Mouse (Mus musculus) neural tube, embryonic 14.5 days (tissue): ENCODE results near the gene Akap8. TPM values are rescaled to one million over a fixed set of nuclear protein-coding genes. Genes with fewer than 3 reads are reported as not detected.

Source experiments
- ATAC-seq: fragments of 200-750 bp; cut with Nextera tagmentation; 2 replicates; pipeline ENCODE4 v1.8.0; 2017; ENCODE audit warnings: low read depth, mild to moderate bottlenecking, moderate TSS enrichment, moderate library complexity
- H3K27ac ChIP-seq: fragments of 300-500 bp; sonication (generic); 2 replicates; pipeline ENCODE4 v1.5.1; 2014; ENCODE audit warnings: low read depth, mild to moderate bottlenecking, control low read depth, low read length, moderate library complexity, mixed read lengths
- H3K27me3 ChIP-seq: fragments of 300-500 bp; sonication (generic); 2 replicates; pipeline ENCODE4 v1.6.1; 2014; ENCODE audit warnings: low read length; ENCODE audit not compliant: control insufficient read depth, insufficient read depth
- H3K36me3 ChIP-seq: fragments of 300-500 bp; sonication (generic); 2 replicates; pipeline ENCODE4 v1.6.1; 2014; ENCODE audit warnings: low read length, mixed read lengths; ENCODE audit not compliant: control insufficient read depth, insufficient read depth
- H3K4me1 ChIP-seq: fragments of 300-500 bp; sonication (generic); 2 replicates; pipeline ENCODE4 v1.6.1; 2014; ENCODE audit warnings: low read length; ENCODE audit not compliant: control insufficient read depth, insufficient read depth
- H3K4me2 ChIP-seq: fragments of 300-500 bp; sonication (generic); 2 replicates; pipeline ENCODE4 v1.6.1; 2014; ENCODE audit warnings: mild to moderate bottlenecking, low read depth, low read length, control low read depth
- H3K4me3 ChIP-seq: fragments of 300-500 bp; sonication (generic); 2 replicates; pipeline ENCODE4 v1.5.1; 2014; ENCODE audit warnings: low read depth, low read length, control low read depth, mixed read lengths
- H3K9ac ChIP-seq: fragments of 300-500 bp; sonication (generic); replicated peaks from 2 replicates; pipeline ENCODE4 v1.6.1; 2014; ENCODE audit warnings: low read depth, mild to moderate bottlenecking, control low read depth, low read length, mixed read lengths
- H3K9me3 ChIP-seq: fragments of 300-500 bp; sonication (generic); 2 replicates; pipeline ENCODE4 v1.6.1; 2016; ENCODE audit warnings: low read length; ENCODE audit not compliant: control insufficient read depth
- WGBS: fragments of 180-500 bp; shearing (Covaris S2); extraction: QIAGEN DNeasy Blood & Tissue Kit; methylation state at CpG from one replicate; pipeline ENCODE4 v1.1.7; 2014; 5-methylcytosine and 5-hydroxymethylcytosine counted together
- polyA plus RNA-seq: library from polyadenylated mRNA; unstranded; fragments of >200 nt; fragmentation: Nextera tagmentation; extraction: Ambion mirVana; gene quantifications from 2 replicates; pipeline ENCODE4 v1.2.1, GENCODE M21; 2014

Gene Akap8
- polyA plus RNA-seq, 1 experiment from 2014 or later: 67.0 TPM

DNA sequence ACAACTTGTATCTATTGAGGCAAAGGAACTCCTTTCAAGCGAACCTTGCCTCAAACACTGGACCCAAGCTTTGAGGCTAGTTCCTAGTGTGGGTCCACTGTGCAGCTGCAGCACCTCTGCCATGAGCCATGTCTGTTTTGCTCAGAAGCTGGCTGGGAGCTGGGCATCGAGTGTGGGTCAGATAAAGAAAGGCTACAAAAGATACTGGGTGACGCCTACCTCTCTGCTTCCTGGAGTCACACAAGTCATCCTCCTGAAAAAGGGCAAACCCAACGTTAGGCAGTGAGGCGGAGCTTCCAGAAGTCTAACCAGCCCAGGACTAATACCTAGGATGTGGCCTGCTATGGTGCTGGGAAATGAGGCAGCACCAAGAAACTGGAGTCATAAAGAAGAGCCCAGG, 7.1 kb downstream of the Akap8 start:
- 85% methylated on average over 5 of the region's 5 CpGs for WGBS
- Histone ChIP-seq H3K27ac (no peak overlapping the region), H3K4me1 (0 out of 2 replicates have a peak, but pooled peaks cover under 1% of the 10 kb centered on the region), H3K9ac (no peak overlapping the region), H3K4me2 (no peak overlapping the region), H3K9me3 (no peaks in the 10 kb centered on the region), H3K36me3 (peaks cover 83% of the 10 kb centered on the region), H3K4me3 (no peak overlapping the region), H3K27me3 (no peaks in the 10 kb centered on the region)
- ATAC-seq: no peak

DNA sequence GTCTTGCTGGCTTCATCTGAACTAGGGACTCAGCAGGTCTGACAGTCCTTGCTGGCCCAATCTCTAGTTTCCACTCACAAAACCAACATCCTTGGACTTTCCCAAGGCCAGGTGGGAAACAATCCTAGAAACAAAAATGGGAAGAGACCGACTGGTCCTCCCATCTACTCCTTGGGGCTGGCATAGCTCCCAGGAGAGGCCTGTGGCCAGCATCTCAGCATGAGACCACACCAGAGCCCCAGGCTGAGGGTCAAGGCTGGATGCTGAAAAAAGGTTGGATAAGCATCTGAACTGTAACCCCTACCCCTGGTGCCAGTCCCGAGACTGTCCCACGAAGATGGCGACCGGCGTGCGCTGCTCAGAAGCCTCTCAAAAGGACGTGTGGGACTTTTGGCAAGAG, 8.2 kb downstream of the Akap8 start:
- no peak for ATAC-seq
- Histone ChIP-seq H3K27ac (no peak overlapping the region), H3K4me3 (no peak overlapping the region), H3K27me3 (no peaks in the 10 kb centered on the region), H3K9me3 (no peaks in the 10 kb centered on the region), H3K4me1 (no peaks in the 10 kb centered on the region), H3K4me2 (no peak overlapping the region), H3K9ac (no peak overlapping the region), H3K36me3 (peaks cover 94% of the 10 kb centered on the region)
- 94% methylated on average over 8 of the region's 8 CpGs for WGBS

DNA sequence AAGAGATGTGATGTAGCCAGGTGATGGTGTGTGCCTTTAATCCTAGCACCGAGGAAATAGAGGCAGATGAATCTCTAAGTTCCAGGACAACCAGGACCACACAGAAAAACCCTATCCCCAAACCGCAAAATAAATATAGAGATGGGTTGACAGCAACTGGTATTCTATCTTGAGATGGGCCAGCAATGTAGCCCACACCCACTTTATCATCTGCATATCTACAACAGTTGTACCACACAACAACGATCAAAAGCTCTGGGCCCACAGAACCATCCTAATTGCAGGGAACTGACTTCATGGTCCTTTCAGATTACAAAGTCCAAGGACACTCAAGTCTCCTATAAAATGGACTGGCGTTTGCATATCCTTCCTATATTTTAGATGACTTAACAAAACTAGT, 13.1 kb downstream of the Akap8 start:
- Histone ChIP-seq H3K9me3 (no peaks in the 10 kb centered on the region), H3K4me3 (no peak overlapping the region), H3K36me3 (peaks cover 85% of the 10 kb centered on the region), H3K27me3 (no peaks in the 10 kb centered on the region), H3K4me1 (no peaks in the 10 kb centered on the region), H3K4me2 (no peak overlapping the region), H3K9ac (no peak overlapping the region), H3K27ac (no peak overlapping the region)
- no peak for ATAC-seq
- 96% methylated on average over 4 of the region's 4 CpGs for WGBS

DNA sequence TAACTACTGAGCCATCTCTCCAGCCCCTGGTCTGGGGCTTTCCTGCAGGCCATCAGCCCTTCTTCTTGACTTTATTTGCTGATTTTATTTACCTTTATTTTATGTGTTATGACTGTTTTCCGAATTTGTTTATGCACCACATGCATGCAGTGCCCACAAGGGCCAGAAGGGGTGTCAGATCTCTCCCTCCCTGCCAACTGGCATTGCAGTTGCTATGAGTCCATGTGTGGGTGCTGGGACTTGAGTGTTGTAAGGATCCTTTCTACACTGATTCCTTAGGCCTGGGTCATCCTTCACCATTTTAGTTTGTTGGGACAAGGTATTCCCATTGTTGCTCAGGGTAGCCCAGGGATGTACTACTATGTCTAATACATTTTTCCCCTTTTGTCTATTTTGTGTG, 22.9 kb downstream of the Akap8 start:
- Histone ChIP-seq H3K9ac (no peak overlapping the region), H3K27ac (no peak overlapping the region), H3K27me3 (no peaks in the 10 kb centered on the region), H3K4me2 (no peak overlapping the region), H3K4me1 (no peaks in the 10 kb centered on the region), H3K36me3 (no peaks in the 10 kb centered on the region), H3K9me3 (no peaks in the 10 kb centered on the region), H3K4me3 (no peak overlapping the region)
- WGBS: 86% methylated on average over 1 of the region's 1 CpGs
- no peak for ATAC-seq

- Histone ChIP-seq H3K4me1 (no peaks in the 10 kb centered on the region), H3K27me3 (no peaks in the 10 kb centered on the region), H3K27ac (no peak overlapping the region), H3K4me2 (no peak overlapping the region), H3K36me3 (no peaks in the 10 kb centered on the region), H3K4me3 (no peak overlapping the region), H3K9ac (no peak overlapping the region), H3K9me3 (no peaks in the 10 kb centered on the region)
- WGBS: 91% methylated on average over 2 of the region's 2 CpGs
- no peak for ATAC-seq
Observed at GRCm38 (mm10) chr17:32295901-32296300, 25.1 kb downstream of the Akap8 start.

DNA sequence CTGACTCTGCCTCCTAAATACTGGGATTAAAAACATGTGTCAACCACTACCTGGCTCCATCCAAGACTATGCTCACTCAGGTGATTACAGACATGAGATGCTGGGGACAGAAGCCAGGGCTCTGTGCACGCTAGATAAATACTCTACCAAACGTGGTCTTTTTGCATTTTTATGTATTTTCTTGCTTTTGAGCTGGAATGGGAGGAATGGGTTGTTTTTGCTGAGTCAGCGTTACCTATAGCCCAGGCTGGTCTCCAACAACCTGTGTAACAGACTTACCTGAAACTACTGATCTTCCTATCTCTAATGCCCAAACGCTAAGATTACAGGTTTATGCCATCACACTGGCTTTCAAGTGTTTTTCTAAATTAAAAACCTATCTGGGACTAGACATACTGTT, 25.9 kb downstream of the Akap8 start:
- no peaks in the 10 kb centered on the region for H3K9me3 ChIP-seq
- no peak overlapping the region for H3K4me3 ChIP-seq
- no peak overlapping the region for H3K4me2 ChIP-seq
- ATAC-seq: no peak
- 81% methylated on average over 4 of the region's 4 CpGs for WGBS
- H3K36me3 ChIP-seq: no peaks in the 10 kb centered on the region
- H3K27me3 ChIP-seq: no peaks in the 10 kb centered on the region
- no peak overlapping the region for H3K27ac ChIP-seq
- no peaks in the 10 kb centered on the region for H3K4me1 ChIP-seq
- H3K9ac ChIP-seq: no peak overlapping the region

DNA sequence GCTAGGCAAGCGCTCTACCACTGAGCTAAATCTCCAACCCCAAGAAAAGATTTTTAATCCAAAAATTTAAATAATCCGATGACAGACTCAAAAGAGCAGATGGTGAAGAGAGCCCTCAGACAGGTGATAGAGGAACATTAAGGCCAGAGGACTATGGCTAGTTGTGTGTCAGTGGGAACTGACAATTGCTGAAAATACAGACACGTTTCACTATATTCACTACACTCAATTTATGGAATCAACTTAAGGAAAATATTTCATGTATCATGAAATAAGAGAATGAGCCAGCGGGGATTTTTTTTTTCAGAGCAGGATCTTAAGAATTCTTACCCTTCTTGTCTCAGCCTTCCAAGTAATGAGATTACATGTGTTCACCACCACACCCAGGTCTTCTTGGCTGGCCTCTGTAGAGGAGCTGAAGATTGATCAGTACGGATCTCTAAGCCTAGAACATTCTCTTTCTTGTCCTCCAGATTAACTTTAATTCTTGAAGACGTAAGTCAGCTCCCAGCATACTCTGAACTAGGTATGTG, 35.8 kb downstream of the Akap8 start:
- Histone ChIP-seq H3K27me3 (no peaks in the 10 kb centered on the region), H3K9ac (peak overlapping the region; percentile 96), H3K36me3 (no peaks in the 10 kb centered on the region), H3K4me2 (peak overlapping the region; percentile 84), H3K27ac (peak overlapping the region; percentile 100), H3K4me1 (peaks cover 14% of the 10 kb centered on the region), H3K9me3 (no peaks in the 10 kb centered on the region), H3K4me3 (peak overlapping the region; percentile 92)
- no peak for ATAC-seq
- WGBS: 58% methylated on average over 6 of the region's 6 CpGs

DNA sequence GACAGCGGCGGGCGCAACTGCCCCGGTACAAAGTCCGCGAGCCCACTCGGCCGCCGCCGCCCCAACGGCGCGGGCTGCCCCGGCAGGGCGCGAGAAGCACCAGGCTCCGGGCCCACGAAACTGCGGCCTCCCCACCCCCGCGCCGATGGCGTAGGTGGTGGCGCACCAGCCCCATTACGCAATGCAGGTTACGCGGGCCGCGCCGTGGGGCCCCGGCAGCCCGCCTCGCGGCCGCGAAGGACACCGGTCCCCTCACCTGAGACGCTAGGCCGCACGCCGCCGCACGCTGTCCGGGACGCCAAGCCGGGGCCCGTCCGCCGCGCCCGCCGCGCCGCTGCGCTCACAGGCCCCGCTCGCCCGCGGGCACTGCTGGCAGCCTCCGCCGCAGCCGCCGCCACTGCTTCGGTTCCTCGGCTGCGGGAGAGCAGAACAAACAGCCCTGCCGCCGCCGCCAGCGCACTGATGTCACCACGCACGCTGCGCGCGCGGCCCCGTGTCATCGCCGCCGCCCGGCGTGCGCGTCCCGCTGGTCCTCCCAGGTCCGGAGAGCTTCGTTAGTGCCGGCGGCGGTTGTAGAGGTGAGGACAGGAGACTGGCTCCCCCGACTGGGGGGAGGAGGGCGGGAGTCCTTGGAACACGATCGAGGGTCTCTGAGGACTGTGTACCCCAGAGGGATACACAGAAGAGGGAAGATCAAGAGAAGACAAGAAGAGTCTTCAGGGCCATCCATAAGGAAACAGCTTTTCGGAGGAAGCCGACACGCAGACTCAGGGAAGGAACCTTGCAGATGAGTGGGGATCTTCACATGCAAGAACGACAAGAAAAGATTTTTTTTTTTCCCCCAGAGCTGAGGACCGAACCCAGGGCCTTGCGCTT, 36.5 kb downstream of the Akap8 start, which contains the start of gene Brd4:
Gene Brd4 (minus strand): TSS at position 461 of the 876 bp plus-strand sequence.
- WGBS: under 1% methylated on average over 64 of the region's 100 CpGs

GRCm38 (mm10) chr17:32283771-32284221, 37.2 kb downstream of the Akap8 start:
- Histone ChIP-seq H3K27ac (peak overlapping the region; percentile 100), H3K36me3 (no peaks in the 10 kb centered on the region), H3K4me3 (peak overlapping the region; percentile 92), H3K9ac (peak overlapping the region; percentile 96), H3K4me1 (peaks cover 14% of the 10 kb centered on the region), H3K4me2 (peak overlapping the region; percentile 84), H3K9me3 (no peaks in the 10 kb centered on the region), H3K27me3 (no peaks in the 10 kb centered on the region)
- whole genome bisulfite sequencing: 0% methylated on average over 18 of the region's 41 CpGs
- peak; percentile 61 for ATAC-seq

More for the DNA sequence above, 36.5 kb downstream of the Akap8 start, which contains the start of gene Brd4:
- Histone ChIP-seq H3K4me2 (peak within 1 kb of the TSS; percentile 84), H3K4me3 (peak within 1 kb of the TSS; percentile 92), H3K9ac (peak within 1 kb of the TSS; percentile 96), H3K4me1 (peaks cover 14% of the 10 kb centered on the region), H3K36me3 (no peaks in the 10 kb centered on the region), H3K27ac (peak within 1 kb of the TSS; percentile 100), H3K27me3 (no peaks in the 10 kb centered on the region), H3K9me3 (no peaks in the 10 kb centered on the region)
- peak; percentile 92 for ATAC-seq
